Mouse (Mus musculus) midbrain, embryonic 16.5 days (tissue): ENCODE data around the gene Gm3417. TPM values are rescaled to one million over a fixed set of nuclear protein-coding genes. Genes with fewer than 3 reads are reported as not detected.
"Not testable (repeated sequence)": the region's sequence is repeated elsewhere in the genome, so short reads cannot be mapped to it uniquely, and the experiment has no call there.

Source experiments
- ATAC-seq: fragments of 200-750 bp; cut with Nextera tagmentation; 2 replicates; pipeline ENCODE4 v1.8.0; 2017; ENCODE audit warnings: moderate TSS enrichment
- H3K27ac ChIP-seq: fragments of 300-500 bp; sonication (generic); 2 replicates; pipeline ENCODE4 v1.5.1; 2014; ENCODE audit warnings: mild to moderate bottlenecking, low read length, mixed read lengths
- H3K27me3 ChIP-seq: fragments of 300-500 bp; sonication (generic); 2 replicates; pipeline ENCODE4 v1.6.1; 2014; ENCODE audit warnings: low read depth, low read length, mixed read lengths; ENCODE audit not compliant: control insufficient read depth, insufficient read depth
- H3K36me3 ChIP-seq: fragments of 300-500 bp; sonication (generic); 2 replicates; pipeline ENCODE4 v1.6.1; 2014; ENCODE audit warnings: mild to moderate bottlenecking, low read length, moderate library complexity, mixed read lengths; ENCODE audit not compliant: control insufficient read depth, insufficient read depth
- H3K4me1 ChIP-seq: fragments of 300-500 bp; sonication (generic); 2 replicates; pipeline ENCODE4 v1.6.1; 2014; ENCODE audit warnings: mild to moderate bottlenecking, low read length, mixed read lengths; ENCODE audit not compliant: control insufficient read depth, insufficient read depth
- H3K4me2 ChIP-seq: fragments of 300-500 bp; sonication (generic); 2 replicates; pipeline ENCODE4 v1.6.1; 2014; ENCODE audit warnings: mild to moderate bottlenecking, low read length, mixed read lengths
- H3K4me3 ChIP-seq: fragments of 300-500 bp; sonication (generic); 2 replicates; pipeline ENCODE4 v1.5.1; 2014; ENCODE audit warnings: low read depth, mild to moderate bottlenecking, low read length, moderate library complexity, mixed read lengths
- H3K9ac ChIP-seq: fragments of 300-500 bp; sonication (generic); 2 replicates; pipeline ENCODE4 v1.6.1; 2014; ENCODE audit warnings: low read depth, low read length, mixed read lengths
- H3K9me3 ChIP-seq: fragments of 300-500 bp; sonication (generic); replicated peaks from 2 replicates; pipeline ENCODE4 v1.6.1; 2014; ENCODE audit warnings: mild to moderate bottlenecking, low read length, mixed read lengths; ENCODE audit not compliant: control insufficient read depth, poor library complexity, severe bottlenecking
- WGBS: fragments of 180-500 bp; shearing (Covaris S2); extraction: QIAGEN DNeasy Blood & Tissue Kit; methylation state at CpG from one replicate; pipeline ENCODE4 v1.1.7; 2014; 5-methylcytosine and 5-hydroxymethylcytosine counted together
- polyA plus RNA-seq: library from polyadenylated mRNA; unstranded; fragments of >200 nt; fragmentation: Nextera tagmentation; extraction: Ambion mirVana; gene quantifications from 2 replicates; pipeline ENCODE4 v1.2.1, GENCODE M21; 2015

Gene Gm3417
- polyA plus RNA-seq, result 0.66 TPM in 1 of 2 replicates, not detected in the other

- H3K36me3 ChIP-seq, H3K27me3 ChIP-seq, H3K9ac ChIP-seq, H3K27ac ChIP-seq, H3K4me3 ChIP-seq, H3K4me2 ChIP-seq, H3K9me3 ChIP-seq, H3K4me1 ChIP-seq: not testable (repeated sequence)
- ATAC-seq, result peak; percentile 99
- no CpG with 5 or more reads among the region's 60 CpGs for WGBS
Measured at GRCm38 (mm10) chr17:14978362-14979038, at the start of gene Gm3417, which contains the start of gene 9030025P20Rik. Gene Gm3417 (minus strand): TSS chr17:14978790. Gene 9030025P20Rik (plus strand): TSS chr17:14978468.

- not testable (repeated sequence) for H3K4me1 ChIP-seq, H3K9me3 ChIP-seq, H3K27ac ChIP-seq, H3K4me3 ChIP-seq, H3K27me3 ChIP-seq, ATAC-seq, H3K36me3 ChIP-seq, H3K4me2 ChIP-seq, H3K9ac ChIP-seq
- WGBS, result no CpG with 5 or more reads among the region's 6 CpGs
Measured at GRCm38 (mm10) chr17:15025513-15025912, 46.9 kb upstream of the Gm3417 start.

- peak; percentile 91 for ATAC-seq
- H3K36me3 ChIP-seq, H3K27me3 ChIP-seq, H3K9me3 ChIP-seq, H3K4me1 ChIP-seq, H3K4me3 ChIP-seq, H3K27ac ChIP-seq, H3K4me2 ChIP-seq, H3K9ac ChIP-seq: not testable (repeated sequence)
- WGBS, result no CpG with 5 or more reads among the region's 48 CpGs
Measured at GRCm38 (mm10) chr17:15024502-15025193, 46.1 kb upstream of the Gm3417 start.

GRCm38 (mm10) chr17:15023878-15024492 lies 45.4 kb upstream of the Gm3417 start:
- not testable (repeated sequence) for H3K4me1 ChIP-seq, H3K27ac ChIP-seq, H3K36me3 ChIP-seq, H3K9ac ChIP-seq, H3K4me2 ChIP-seq, H3K9me3 ChIP-seq, H3K27me3 ChIP-seq, H3K4me3 ChIP-seq
- no CpG with 5 or more reads among the region's 97 CpGs for WGBS
- peak; percentile 86 for ATAC-seq

- H3K4me2 ChIP-seq, H3K9ac ChIP-seq, H3K4me3 ChIP-seq, H3K36me3 ChIP-seq, H3K27me3 ChIP-seq, H3K4me1 ChIP-seq, H3K9me3 ChIP-seq, H3K27ac ChIP-seq, ATAC-seq: not testable (repeated sequence)
- 71% methylated on average over 3 of the region's 3 CpGs for WGBS
Measured at GRCm38 (mm10) chr17:15021503-15022220, 43.1 kb upstream of the Gm3417 start.

- peak; percentile 98 for ATAC-seq
- H3K27ac ChIP-seq, H3K4me1 ChIP-seq, H3K9me3 ChIP-seq, H3K27me3 ChIP-seq, H3K36me3 ChIP-seq, H3K4me3 ChIP-seq, H3K9ac ChIP-seq, H3K4me2 ChIP-seq: not testable (repeated sequence)
- no CpG with 5 or more reads among the region's 60 CpGs for WGBS
Measured at GRCm38 (mm10) chr17:15009706-15010413, 31.3 kb upstream of the Gm3417 start, which contains the start of gene Gm3435. Gene Gm3435 (plus strand): TSS chr17:15010176.

GRCm38 (mm10) chr17:15009088-15009487 lies 30.5 kb upstream of the Gm3417 start:
- no CpG with 5 or more reads among the region's 3 CpGs for WGBS
- H3K4me2 ChIP-seq, H3K9me3 ChIP-seq, H3K4me3 ChIP-seq, H3K27me3 ChIP-seq, ATAC-seq, H3K9ac ChIP-seq, H3K27ac ChIP-seq, H3K4me1 ChIP-seq, H3K36me3 ChIP-seq: not testable (repeated sequence)

- not testable (repeated sequence) for ATAC-seq, H3K36me3 ChIP-seq, H3K9me3 ChIP-seq, H3K4me2 ChIP-seq, H3K27ac ChIP-seq, H3K9ac ChIP-seq, H3K4me1 ChIP-seq, H3K27me3 ChIP-seq, H3K4me3 ChIP-seq
- no CpG with 5 or more reads among the region's 4 CpGs for WGBS
Measured at GRCm38 (mm10) chr17:15000047-15000446, 21.5 kb upstream of the Gm3417 start.
